Mouse (Mus musculus) layer of hippocampus, postnatal 14 days (tissue): ENCODE measurements around the gene Gpx4. TPM values are rescaled to one million over a fixed set of nuclear protein-coding genes. Genes with fewer than 3 reads are reported as not detected.

Experiments
- DNase-seq, 2 experiments: peaks; one replicate each; pipeline ENCODE4 v3.0.0; 2021 to 2022; ENCODE audit warnings: low spot score in 2 of 2, mixed read lengths in 1 of 2
- total RNA-seq, 2 experiments: library from RNA; stranded (reverse); gene quantifications; 2 replicates each; pipeline ENCODE4 v1.2.3; 2021

The Gpx4 gene
- total RNA-seq, 2 experiments from 2014 or later: 456 to 501 TPM

DNA sequence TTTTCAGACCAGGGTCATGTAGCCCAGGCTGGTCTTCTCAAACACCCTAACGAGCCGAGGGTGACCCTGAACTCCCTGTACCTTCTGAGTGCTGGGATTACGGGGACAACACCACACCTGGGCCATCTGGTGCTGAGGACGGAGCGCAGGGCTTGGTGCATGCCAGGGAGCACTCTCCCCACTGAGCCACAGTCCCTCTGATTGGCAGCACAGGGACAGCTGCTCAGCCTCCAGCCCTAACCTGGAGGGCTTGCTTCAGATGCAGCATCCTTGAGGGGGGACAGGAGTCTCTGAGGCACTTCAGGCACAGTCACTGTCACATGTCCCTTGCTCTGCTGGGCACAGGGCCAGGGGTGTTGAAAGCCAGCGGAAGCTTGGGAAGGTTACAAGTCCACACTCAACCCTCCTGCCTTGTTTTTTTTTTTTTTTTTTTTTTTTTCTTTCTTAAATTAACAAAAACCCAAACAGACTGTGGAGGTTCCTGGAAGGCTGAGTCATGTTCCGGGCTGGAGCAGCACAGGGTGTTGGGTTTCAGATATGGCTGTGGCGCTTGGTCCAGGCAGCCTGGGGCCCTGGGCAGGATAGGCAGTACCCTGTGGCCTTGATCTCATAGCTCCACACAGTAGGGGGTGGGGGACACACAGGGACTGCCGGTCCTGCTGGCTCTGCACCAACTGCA, 24.0 kb downstream of the Gpx4 start:
- DNase-seq: peak in 1 of 2 experiments; percentile 59

DNA sequence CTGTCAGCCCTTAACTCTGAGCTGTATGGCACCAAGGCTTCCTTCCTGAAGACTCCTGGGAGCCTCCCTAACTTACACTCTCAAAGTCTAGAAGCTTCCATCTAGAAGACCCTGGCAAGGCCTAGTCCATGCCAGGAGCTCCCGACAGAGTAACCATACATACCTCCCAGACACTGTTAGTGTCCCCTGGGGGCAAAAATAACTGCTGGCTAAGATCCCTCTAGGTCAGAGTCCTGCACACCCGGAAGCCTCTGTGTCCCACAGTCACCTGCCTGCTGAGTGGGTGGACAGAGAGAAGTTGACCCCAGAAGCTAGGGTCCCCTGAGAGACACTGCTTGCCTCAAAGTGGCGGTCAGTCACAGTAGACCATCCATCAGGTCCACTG, 24.5 kb downstream of the Gpx4 start:
- no peak for DNase-seq

DNA sequence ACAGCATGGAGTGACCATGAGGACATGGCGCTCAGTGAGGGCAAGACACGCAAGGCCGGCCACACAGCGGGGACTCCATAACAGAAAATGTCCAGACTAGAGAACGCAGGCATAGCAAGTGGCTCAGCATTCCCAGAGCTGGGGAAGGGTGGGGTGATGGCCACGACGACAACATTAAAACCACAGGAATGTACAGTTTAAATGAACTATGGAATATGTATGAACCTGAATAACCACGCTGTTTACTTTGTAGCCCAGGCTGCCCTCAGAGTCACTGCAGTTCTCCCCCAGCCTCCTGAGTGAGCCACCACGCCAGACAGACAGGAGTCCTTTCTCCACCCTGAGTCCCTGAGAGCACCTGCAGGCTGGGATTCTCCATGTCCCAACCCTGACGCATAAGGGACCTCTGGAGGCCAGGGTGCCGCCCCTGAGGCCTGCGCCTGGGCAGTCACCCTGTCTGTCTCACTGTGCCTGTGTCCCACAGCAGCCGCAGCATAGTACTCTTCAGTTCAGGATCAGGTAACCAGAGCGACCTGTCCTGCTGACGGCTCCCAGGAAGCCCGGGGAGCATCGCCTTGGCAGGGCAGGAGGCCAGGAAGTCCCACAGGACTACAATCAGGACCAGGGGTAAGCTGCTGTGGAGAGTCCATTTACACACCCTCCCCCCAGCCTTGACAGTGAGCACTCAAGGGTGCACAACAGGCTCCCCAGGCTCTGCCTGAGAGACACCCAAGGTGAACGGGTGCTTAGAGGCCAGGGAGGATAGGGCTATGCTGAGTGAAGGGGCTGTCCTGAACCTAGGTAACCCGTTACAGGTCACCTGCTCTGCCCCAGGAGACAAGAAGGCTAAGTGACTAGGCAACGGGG, 25.9 kb downstream of the Gpx4 start:
- no peak for DNase-seq

DNA sequence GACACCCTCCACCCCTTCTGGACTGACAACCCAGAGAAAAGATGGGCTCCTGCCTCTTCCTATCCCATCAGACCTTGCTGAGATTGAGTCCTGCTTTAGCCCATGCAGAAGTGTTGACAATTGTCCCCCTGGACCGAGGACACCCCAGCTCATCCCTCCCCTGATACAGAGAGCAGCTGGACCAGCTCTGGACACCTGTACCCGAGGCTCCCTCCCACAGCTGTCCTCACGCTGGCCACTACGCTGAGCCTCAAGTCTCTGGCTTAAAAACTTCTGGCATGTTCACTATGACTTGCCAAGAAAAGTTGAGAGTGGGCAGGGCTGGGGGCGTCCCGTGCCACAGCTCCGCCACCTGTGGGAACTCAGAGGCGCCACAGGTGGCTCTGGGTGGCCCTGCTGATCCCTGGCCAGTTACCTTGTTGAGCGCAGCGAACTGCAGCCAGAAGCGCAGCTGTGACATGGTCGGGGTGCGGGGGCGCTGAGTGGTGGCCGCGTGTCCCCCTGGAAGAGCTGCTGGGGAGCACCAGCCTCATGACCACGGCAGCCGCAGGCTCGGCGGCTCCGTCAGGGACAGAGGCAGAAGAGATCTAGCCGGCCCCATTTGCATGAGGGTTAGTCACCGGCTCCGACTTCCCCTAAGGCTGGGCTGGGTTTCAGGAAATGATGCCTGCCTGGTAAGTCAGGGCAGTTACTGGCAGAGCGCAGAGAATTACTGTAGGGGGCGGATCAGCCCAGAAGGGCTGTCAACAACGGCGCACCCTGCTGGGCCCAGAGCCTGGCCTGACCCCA, 28.0 kb downstream of the Gpx4 start:
- peak in 1 of 2 experiments; percentile 53 for DNase-seq

DNA sequence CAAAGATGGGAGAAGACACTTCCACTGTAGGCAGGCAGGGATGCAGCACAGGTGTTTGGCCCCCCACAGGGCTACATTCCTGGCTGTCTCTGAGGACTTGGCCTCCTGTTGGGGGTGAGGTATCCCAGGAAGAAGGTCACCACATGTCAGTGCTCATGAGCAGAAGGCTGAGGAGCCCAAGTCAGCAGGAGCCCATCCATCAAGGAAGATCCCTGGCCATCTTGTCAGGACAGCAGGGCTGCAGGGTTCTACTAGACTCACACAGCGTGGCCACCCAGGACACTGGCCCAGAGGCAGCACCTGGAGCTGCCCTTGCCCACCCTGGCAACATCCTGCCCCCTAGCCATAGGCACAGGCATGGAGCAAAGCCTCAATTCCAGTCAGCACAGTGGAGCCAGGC, 29.0 kb downstream of the Gpx4 start:
- no peak for DNase-seq

DNA sequence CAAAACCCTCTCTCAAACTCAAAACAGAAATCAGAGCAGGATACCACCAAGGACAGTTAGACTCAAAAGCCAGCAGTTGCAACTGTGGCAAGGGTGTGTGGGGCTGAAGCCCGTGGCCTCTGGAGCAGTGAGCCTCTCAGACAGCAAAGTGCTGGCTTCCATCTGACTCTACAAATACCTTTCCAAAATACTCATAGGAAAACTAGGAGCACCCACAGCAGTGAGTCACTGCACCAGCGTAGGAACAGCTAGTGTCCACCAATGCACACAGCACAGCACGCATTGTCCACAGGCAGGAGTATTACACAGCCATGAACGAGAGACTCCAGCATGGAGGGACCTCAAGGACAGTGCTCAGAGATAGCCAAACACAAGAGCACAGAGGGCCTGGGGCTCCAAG, 29.4 kb downstream of the Gpx4 start:
- no peak for DNase-seq

DNA sequence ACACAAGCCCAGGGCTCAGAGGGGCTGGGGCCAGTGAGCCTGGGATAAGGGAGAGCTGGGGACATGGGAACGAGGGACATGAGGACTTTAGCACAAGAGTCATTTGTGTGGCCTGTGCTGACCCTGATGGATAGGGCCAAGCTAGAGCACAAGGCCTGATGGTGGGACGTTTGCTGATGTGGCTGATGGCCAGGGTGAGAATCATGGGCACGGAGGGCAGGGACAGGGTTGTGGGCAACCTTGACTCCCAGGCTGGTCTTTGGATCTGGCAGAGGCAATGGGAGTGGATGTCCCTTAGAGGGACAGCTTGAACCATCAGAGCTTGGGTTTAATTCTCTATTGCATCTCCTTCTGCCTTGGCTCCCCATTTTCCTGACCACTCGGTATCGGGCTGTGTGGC, 30.3 kb downstream of the Gpx4 start:
- no peak for DNase-seq

DNA sequence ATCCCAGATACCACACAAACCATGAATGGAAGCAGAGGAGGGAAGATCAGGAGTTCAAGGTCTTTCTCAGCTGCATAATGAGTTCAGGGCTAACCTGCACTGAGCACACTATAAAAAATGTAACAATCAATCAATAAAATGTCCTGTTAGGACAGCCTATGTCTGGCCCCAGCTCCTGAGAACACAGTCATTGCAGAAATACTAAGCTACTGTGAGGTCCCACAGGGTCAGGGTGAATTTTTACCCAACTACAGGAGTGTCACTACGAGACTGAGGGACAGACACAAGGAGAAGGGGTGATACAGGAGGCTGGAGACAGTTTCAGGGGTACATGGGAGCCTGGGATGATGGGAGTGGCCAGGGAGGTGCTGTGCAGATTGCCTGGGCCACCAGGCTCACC, 31.4 kb downstream of the Gpx4 start:
- no peak for DNase-seq

DNA sequence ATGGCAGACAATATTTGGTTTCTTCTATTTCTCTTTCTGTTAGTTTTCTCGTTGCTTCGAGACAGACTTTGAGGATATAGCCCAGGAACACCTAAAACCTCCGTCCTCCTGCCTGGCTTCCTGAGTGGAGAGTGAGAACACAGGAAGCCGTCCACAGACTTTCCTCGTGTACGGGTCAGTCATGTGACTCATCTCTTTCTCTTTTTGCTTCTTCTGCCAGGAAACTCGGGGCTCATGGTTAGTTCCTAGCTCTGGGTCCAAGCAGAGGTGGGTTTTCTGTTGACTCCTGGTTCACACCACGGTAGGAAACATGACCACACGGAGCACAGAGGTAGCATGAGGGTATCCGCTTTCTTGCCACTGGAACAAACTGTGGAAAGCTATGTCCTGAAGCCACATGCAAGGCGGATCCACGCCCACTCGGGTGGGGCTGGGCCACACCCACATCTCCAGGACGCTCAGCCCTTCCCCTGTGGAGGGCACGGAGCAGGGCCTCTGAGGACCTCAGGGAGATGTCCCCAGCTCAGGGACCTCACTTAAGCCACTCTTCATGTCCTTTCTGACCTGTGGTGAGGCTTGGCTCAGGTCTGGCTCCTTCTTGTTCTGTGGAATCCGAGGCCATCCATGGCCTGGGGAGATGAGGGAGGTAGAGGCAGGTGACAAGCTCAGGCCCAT, 33.6 kb downstream of the Gpx4 start:
- no peak for DNase-seq

DNA sequence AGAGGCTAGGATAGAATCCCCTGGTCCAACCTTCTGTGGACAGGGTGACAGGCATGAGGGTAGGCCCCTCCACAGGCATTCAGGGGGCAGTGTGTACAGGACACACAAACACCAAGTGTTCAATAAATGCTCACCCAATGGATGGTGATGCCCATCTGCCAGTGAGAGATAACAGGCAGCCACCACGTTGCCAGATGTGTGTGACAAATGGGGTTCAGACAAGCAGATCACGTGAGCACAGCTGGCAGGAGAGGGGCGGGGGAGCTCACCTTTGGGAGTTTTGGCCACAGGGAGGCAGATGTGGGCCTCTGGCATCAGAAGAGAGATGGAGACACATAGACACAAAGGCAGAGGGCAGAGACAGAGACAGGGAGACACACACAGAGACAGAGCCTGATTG, 34.1 kb downstream of the Gpx4 start:
- DNase-seq: no peak

DNA sequence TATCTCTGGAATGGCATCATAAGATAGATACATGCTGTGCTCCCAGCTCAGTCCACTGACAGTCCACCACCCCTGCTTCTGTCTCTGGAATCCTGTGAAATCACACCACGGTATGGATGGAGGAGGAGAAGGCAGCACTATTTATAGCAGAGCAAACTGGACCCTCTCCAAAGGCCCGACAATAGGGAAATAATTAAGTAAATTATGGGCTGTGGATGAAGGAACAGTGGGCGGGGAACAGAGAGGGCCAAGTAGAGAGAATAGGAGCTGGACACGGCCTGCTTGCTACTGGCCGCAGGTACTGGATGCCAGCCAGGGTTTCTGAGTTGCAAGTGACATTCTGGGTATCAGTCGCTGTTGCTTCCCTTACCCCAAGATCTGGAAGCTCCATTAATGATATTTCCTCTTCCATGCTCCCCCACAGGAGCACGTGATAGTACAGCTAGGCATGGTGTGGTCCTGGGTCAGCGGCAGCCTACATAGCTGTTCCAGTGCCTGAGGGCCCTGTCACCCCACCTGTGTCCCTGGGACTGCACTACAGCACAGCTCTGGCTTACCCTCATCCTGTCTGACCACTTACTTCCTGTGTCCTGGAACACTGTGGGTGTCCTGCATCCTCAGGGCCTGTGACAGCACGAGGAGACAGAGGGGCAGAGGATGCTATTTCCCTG, 38.0 kb downstream of the Gpx4 start:
- DNase-seq: peak in 1 of 2 experiments; percentile 21

DNA sequence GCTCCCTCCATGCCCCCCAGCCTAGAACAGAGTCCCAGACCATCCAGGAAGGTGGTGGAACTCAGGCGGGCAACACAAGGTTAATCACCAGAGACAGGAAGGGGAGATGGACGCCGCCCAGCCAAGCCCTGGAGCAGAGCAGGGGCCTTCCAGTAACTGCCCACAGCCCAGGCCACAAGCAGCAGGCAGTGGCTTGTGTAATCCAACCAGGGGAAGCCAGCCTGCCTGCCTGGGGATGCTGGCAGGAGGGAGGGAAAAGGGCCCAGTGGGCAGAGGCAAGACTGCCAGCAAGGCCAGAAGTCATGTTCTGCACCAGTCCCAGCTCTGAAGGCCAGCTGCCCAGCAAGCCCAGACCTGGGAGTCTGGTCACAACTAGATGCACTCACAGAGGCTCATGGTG, 39.9 kb downstream of the Gpx4 start:
- no peak for DNase-seq

DNA sequence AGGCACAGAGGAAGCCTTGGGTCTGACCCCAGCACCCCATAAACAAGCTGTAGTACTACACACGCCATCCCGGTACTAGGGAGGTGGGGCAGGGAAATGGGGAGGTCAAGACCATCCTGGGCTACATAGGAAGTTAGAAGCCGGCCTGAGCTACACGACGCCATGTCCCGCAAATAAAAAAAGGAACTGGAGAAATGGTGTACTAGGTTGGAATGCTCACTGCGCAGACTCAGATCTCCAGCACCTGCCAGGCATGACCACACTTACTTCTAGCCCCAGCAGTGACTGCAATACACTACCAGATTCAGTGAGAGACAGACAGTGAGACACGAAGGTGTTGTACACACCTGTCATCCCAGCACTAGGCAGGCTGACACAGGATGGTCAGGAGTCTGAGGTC, 40.5 kb downstream of the Gpx4 start:
- no peak for DNase-seq

DNA sequence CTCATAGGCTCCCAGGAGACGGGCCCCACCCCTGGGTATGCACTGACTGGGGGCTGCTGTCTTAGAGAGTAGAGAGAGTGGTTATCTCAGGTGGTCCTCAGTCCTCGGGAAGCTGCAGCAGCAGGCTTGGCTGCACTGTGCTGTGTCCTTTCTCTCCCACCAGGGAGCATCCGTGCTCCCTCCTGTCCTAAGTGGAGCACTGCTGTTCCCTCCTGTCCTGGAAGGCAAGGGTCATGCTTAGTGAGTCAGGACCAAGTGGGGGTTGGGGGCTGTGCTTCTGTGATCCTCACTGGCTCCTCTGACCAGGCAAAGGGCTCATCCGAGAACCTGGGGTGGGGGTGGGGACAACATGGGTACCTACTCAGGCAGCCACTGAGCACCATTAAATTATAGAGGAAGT, 42.2 kb downstream of the Gpx4 start:
- no peak for DNase-seq

DNA sequence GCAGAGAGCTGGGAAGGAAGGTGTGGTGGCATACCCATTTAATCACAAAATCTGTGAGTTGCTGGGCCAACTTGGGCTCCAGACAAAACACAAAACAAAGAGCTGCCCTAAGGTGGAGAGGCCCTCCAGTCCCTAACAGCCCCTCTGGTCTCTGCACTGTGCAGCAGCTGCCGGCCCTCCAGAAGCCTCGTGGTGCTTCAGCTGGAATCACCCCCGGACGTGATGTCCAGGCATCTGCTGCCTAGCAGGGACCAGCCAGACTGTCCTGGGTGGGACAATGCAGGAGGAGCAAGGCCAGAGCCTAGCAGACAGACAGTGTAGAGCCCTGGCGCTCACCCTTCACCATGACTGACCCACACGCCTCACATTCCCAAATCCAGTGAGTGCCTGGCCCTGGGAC, 44.6 kb downstream of the Gpx4 start:
- DNase-seq: no peak

DNA sequence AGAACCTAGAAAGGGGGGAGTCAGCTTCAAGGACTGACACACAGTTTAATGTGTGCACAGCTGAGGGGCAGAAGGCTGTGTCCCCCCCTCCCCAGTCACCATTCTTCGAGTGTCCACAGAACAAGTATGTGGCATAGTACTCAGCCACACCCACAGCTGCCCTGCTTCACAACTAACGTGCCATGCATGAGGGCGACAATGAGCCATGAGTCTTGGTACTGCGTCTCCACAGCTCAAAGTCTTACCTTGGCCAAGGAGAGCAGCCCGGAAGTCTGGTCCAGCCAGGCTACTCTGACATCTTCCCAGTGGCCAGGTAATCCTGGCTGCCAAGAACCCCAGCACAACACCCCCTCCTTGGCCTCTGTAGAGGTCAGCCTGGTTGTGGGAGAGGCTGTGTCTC, 45.7 kb downstream of the Gpx4 start:
- no peak for DNase-seq

DNA sequence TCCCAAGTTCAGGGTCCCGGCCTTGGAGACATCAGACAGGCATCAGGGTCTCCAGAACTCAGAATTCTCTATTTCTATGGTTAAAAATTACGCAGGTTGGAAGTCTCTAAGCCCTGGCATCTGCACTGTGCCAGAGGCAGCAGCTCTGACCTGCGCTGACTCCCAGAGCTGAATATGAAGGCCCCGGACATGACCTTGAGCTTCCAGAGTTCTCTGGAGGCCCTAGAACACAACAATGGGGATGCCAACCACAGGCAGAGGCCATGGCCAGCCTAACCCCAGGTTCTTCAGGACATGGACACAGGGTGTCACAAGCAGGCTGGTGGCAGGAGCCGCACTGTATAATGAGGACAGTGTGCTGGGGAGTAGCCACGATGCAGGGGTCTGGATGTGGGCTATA, 47.1 kb downstream of the Gpx4 start:
- DNase-seq: no peak

DNA sequence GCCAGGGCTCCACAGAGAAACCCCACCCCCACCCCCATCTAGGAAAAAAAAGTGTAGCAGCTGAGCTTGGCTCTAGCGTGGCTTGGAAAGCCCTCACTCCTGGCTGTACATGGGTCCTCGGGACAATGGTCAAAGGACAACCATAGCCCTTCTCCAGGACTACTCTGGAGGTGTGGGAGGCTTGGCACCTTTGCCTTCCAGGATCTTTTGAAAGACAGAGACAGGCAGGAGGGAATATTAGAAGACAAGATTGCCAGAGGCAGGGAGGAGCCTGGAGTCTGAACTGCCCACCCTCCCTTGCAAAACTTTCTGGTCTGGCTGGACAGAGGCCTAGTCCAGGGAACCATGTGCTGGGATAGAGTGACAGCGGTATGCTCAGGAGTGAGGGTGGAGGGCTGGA, 47.7 kb downstream of the Gpx4 start:
- no peak for DNase-seq

DNA sequence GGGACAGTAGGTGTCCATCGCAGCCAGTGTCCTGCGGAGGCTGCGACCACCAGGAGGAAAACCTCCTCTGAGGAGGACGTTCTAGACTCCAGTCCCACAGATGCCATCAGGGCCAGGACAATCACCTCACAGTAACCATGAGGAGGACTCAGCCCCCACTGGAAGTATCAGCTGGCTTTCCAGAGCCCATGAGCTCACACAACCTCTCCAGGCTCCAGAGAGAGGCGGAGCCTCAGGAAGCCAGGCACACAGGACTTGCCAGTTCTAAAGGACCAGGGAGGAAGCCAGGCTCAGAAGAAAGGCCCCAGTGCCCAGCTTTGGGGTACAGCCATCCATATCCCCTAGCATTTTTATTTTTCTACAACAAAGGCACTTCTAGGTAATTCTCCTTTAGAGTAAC, 48.6 kb downstream of the Gpx4 start:
- DNase-seq: no peak

DNA sequence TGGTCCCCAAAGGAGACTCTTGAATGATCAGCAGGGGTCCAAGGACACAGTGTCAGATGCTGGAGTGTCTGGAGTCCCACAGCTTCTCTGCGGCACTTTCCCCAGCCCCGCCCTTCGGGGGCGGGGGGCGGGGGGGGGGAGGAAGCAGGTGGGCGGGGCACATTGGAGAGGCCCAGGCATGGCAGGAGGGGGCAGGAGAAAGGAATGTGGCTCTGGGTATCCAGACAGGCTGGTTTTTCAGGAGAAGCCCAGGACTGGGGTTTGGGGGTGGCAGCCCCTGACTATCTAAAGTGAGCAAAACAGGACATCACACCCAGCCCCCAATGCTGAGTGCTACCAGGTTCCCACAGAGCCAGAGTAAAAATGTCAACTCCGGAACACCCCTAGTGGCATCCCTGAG, 50.3 kb downstream of the Gpx4 start:
- DNase-seq: no peak

DNA sequence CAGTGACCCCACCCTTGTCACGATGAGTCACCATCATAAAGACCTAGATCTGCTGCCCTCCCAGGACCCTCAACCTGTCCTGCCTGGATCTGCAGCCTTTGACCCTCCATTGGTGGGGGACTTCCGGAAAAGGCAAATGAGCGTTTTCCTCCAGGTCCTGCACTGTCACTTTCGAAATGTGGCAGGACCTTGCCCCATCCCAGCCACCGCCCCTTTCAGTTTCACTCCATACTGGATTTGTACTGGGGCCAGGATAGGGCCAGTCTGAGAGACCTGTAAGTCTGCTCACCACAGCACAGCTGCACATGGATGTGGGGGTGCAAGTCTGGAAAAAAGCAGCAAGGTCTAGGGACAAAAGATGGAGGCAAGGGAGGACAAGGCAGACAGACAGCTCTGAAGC, 51.7 kb downstream of the Gpx4 start:
- DNase-seq: no peak
